Mouse (Mus musculus) cortical plate, adult 2 months (tissue): ENCODE measurements around the gene Shkbp1.

ENCODE experiments used
- CTCF ChIP-seq: fragments of 200-500 bp; IDR thresholded peaks from 2 replicates; pipeline ENCODE4 v1.5.1; 2011; ENCODE audit warnings: mild to moderate bottlenecking, control low read depth, low read length; ENCODE audit not compliant: insufficient read depth; ENCODE audit errors: extremely low read depth
- POLR2A ChIP-seq: fragments of 200-500 bp; IDR thresholded peaks from 2 replicates; pipeline ENCODE4 v1.6.1; 2011; ENCODE audit warnings: mild to moderate bottlenecking, low read length, control low read depth; ENCODE audit not compliant: insufficient read depth; ENCODE audit errors: extremely low read depth

DNA sequence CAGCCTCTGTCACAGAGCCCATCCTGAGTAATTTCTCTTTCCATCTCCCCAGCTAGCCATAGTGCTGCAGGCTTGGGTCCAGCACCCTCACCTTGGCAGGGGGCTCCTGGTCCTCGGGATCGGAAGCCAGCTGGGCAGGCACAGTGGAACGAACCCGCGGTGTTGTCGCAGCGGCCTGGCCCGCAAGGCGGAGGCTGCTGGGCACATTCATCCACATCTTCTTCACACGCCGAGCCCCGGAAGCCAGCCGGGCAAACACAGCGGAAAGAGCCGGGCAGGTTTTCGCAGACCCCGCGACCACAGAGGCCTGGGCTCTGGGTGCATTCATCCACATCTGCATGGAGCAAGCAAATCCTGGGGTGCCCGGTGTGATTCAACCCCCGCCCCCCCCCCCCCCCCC lies 30.9 kb downstream of the Shkbp1 start:
- no peak for TF ChIP-seq POLR2A
- TF ChIP-seq CTCF, result no peak
